Mouse (Mus musculus) kidney, embryonic 14.5 days (tissue): Measurements from ENCODE around the gene Fam228a. TPM values are rescaled to one million over a fixed set of nuclear protein-coding genes. Genes with fewer than 3 reads are reported as not detected.
"Not testable (repeated sequence)": the region's sequence is repeated elsewhere in the genome, so short reads cannot be mapped to it uniquely, and the experiment has no call there.

Experiments used
- ATAC-seq: fragments of 200-750 bp; cut with Nextera tagmentation; 2 replicates; pipeline ENCODE4 v1.8.0; 2017; ENCODE audit warnings: moderate number of reproducible peaks, mild to moderate bottlenecking, moderate TSS enrichment, moderate library complexity; ENCODE audit not compliant: low FRiP score, low TSS enrichment
- H3K27ac ChIP-seq: fragments of 300-500 bp; sonication (generic); 2 replicates; pipeline ENCODE4 v1.5.1; 2014; ENCODE audit warnings: low read depth, mild to moderate bottlenecking, low read length, moderate library complexity, mixed read lengths
- H3K27me3 ChIP-seq: fragments of 300-500 bp; sonication (generic); 2 replicates; pipeline ENCODE4 v1.6.1; 2014; ENCODE audit warnings: mild to moderate bottlenecking, low read length; ENCODE audit not compliant: control insufficient read depth, insufficient read depth
- H3K36me3 ChIP-seq: fragments of 300-500 bp; sonication (generic); 2 replicates; pipeline ENCODE4 v1.6.1; 2014; ENCODE audit warnings: low read length, mixed read lengths; ENCODE audit not compliant: control insufficient read depth, insufficient read depth
- H3K4me1 ChIP-seq: fragments of 300-500 bp; sonication (generic); 2 replicates; pipeline ENCODE4 v1.6.1; 2014; ENCODE audit warnings: low read length, mixed read lengths; ENCODE audit not compliant: control insufficient read depth, insufficient read depth
- H3K4me2 ChIP-seq: fragments of 300-500 bp; sonication (generic); replicated peaks from 2 replicates; pipeline ENCODE4 v1.6.1; 2014; ENCODE audit warnings: low read depth, mild to moderate bottlenecking, low read length
- H3K4me3 ChIP-seq: fragments of 300-500 bp; sonication (generic); 2 replicates; pipeline ENCODE4 v1.5.1; 2014; ENCODE audit warnings: mild to moderate bottlenecking, low read length
- H3K9ac ChIP-seq: fragments of 300-500 bp; sonication (generic); 2 replicates; pipeline ENCODE4 v1.6.1; 2014; ENCODE audit warnings: low read depth, mild to moderate bottlenecking, low read length, moderate library complexity
- H3K9me3 ChIP-seq: fragments of 300-500 bp; sonication (generic); 2 replicates; pipeline ENCODE4 v1.6.1; 2016; ENCODE audit warnings: low read length; ENCODE audit not compliant: control insufficient read depth
- WGBS: fragments of 180-500 bp; shearing (Covaris S2); extraction: QIAGEN DNeasy Blood & Tissue Kit; methylation state at CpG from one replicate; pipeline ENCODE4 v1.1.7; 2014; 5-methylcytosine and 5-hydroxymethylcytosine counted together
- polyA plus RNA-seq: library from polyadenylated mRNA; unstranded; fragments of >200 nt; fragmentation: Nextera tagmentation; extraction: Ambion mirVana; gene quantifications from 2 replicates; pipeline ENCODE4 v1.2.1, GENCODE M21; 2014

Gene Fam228a
- polyA plus RNA-seq = 0.50 and 0.73 TPM in 2 replicates

DNA sequence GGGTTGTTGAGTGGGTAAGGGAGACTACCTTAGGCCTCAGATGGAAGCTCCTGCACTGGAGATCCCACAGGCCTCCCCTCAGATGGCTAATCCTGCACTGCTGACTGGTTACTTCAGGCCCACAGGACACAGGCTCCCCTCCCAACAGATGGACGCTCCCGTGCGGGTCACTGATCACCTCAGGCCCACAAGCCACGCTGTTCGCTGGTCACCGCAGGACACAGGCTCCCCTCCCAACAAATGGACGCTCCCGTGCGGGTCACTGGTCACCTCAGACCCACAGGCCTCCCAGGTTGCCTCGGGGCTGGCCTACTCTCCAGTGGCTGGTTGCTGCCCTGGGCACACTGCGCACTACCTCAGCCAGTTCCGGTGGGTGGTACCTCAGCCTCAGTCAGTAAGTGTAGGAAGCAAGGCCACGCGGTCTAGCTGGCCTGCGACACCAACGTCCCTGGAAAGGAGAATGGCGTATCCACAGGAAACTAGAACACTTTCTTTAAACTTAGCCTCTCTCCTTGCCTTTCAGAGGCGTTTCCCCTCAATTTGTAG lies at the start of gene Fam228a:
Gene Fam228a, minus strand, starts transcription at position 400 of the 546 bp plus-strand sequence.
- no peak within 1 kb of the TSS for H3K9ac ChIP-seq

DNA sequence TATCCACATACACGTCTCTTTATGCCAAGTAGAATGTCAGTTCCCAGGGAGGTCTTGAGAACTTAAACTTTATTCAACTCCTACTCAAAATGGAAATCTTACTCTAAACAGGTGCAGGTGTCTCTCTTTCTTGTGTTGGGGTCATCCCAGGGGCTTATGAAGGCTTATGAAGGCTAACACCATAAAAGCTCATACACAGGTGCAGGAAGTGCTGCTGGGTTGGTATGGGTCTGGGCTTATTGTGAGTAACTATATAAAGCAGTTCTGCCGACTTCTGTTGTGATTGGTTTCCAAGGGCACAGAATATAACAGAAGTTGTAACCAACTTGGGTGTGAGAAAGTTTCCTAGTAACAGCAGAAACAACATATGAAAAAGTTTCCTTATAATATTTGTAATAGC lies 46.2 kb upstream of the Fam228a start:
- 74% methylated on average over 2 of the region's 2 CpGs for WGBS
- ATAC-seq = no peak
- no peaks in the 10 kb centered on the region for H3K4me1 ChIP-seq
- H3K4me3 ChIP-seq = no peak overlapping the region
- H3K27ac ChIP-seq = no peak overlapping the region
- H3K9me3 ChIP-seq = no peaks in the 10 kb centered on the region
- no peak overlapping the region for H3K9ac ChIP-seq
- no peaks in the 10 kb centered on the region for H3K27me3 ChIP-seq
- no peaks in the 10 kb centered on the region for H3K36me3 ChIP-seq
- no peak overlapping the region for H3K4me2 ChIP-seq

More for the DNA sequence above, at the start of gene Fam228a:
- H3K4me2 ChIP-seq = no peak within 1 kb of the TSS
- no peaks in the 10 kb centered on the region for H3K36me3 ChIP-seq
- H3K27me3 ChIP-seq = no peaks in the 10 kb centered on the region
- ATAC-seq = no peak
- H3K27ac ChIP-seq = no peak within 1 kb of the TSS
- 89% methylated on average over 18 of the region's 18 CpGs for WGBS
- H3K4me1 ChIP-seq = no peaks in the 10 kb centered on the region
- no peak within 1 kb of the TSS for H3K4me3 ChIP-seq
- no peaks in the 10 kb centered on the region for H3K9me3 ChIP-seq

DNA sequence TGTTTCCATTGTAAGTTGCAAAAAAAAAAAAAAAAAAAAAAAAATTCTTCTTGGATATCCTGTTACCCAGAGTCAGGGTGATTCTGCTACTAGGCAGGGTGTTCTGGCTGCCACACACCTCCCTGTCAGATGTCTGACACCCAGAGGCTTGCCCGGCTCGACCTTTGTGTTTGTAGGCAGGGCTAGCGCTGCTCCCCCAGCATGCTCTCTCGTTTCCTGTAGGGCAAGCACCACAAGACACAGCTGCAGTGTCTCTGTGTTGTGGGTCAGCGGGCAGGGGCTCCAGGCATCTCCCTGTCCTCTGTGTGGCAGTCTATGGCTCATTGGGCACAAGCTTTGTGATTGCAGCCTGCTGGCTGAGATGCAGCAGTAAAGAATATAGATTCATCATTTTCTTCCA lies 45.4 kb upstream of the Fam228a start:
- H3K4me1 ChIP-seq = no peaks in the 10 kb centered on the region
- H3K4me2 ChIP-seq = no peak overlapping the region
- WGBS = 13% methylated on average over 5 of the region's 5 CpGs
- ATAC-seq = peak; percentile 99
- no peak overlapping the region for H3K9ac ChIP-seq
- no peak overlapping the region for H3K27ac ChIP-seq
- no peaks in the 10 kb centered on the region for H3K36me3 ChIP-seq
- H3K9me3 ChIP-seq = no peaks in the 10 kb centered on the region
- no peaks in the 10 kb centered on the region for H3K27me3 ChIP-seq
- H3K4me3 ChIP-seq = no peak overlapping the region

DNA sequence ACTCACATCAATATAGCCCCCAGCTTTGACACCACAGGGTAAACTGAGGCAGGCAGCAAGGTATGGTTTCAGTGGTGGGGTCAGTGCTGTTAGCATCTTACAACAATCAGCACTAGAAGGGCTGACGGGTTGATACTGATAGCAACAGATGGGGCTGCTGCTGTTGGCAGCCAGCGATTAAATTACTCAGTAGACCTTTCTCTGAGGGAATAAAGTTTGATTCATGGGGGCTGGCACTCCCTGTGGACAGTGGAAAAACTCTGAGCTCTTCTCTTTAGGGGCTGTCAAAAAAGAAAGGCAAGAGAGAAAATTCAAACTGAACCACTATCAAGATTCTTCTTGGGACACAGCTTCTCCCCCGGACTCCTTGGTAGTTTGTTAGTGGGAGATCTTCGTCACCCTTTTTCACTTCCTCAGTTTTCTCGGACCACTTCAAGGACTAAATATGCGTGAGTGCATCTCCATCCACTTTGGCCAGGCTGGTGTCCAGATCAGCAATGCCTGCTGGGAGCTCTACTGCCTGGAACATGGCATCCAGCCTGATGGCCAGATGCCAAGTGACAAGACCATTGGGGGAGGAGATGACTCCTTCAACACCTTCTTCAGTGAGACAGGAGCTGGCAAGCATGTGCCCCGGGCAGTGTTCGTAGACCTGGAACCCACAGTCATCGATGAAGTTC lies 43.6 kb upstream of the Fam228a start:
- H3K4me1 ChIP-seq, H3K9me3 ChIP-seq, H3K27me3 ChIP-seq, H3K4me3 ChIP-seq, H3K4me2 ChIP-seq, H3K27ac ChIP-seq, H3K9ac ChIP-seq, H3K36me3 ChIP-seq: not testable (repeated sequence)
- peak; percentile 56 for ATAC-seq
- 73% methylated on average over 9 of the region's 9 CpGs for WGBS

DNA sequence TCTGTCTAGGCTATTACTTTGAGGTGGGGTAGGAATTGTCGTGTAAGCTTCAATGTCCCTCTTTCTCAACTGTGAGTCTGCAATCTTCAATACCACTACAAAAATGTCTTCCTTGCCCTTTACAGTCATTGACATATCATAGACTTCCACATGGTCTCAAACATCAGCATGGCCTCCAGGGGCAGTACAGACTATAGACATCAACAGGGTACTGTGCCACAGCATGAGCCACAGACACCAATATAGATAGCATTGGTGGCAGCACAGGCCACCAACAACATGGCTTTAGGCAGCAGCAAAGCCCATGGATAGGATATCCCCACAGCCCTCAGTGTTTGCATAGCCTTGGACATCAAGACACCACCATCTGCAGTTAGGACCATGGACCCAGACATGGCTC lies 43.0 kb upstream of the Fam228a start:
- ATAC-seq = 0 out of 2 replicates have a peak, but pooled peaks have one; percentile 2
- H3K4me1 ChIP-seq = no peaks in the 10 kb centered on the region
- no peaks in the 10 kb centered on the region for H3K27me3 ChIP-seq
- H3K9ac ChIP-seq = no peak overlapping the region
- WGBS = 94% methylated on average over 1 of the region's 1 CpGs
- no peak overlapping the region for H3K4me2 ChIP-seq
- H3K36me3 ChIP-seq = no peaks in the 10 kb centered on the region
- H3K9me3 ChIP-seq = no peaks in the 10 kb centered on the region
- H3K4me3 ChIP-seq = no peak overlapping the region
- H3K27ac ChIP-seq = no peak overlapping the region

DNA sequence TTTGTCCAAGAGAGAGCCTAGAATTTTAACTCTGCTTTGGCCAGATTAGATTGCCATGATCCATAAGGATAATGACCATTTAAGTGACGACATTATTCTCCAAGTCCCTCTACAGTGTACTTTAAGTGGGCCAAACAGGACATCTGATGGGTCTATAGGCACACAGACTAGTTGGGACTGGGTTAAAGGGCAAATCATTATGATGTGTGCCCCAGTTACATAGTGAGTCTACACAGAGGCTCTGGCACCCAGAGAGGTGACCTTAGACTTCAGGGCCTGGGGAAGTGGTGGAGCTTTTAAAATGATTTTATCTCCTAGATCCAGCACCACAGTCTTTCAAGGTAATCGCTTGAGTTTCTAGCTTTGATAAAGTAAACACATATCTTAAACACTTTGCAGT lies 42.0 kb upstream of the Fam228a start:
- H3K4me3 ChIP-seq = no peak overlapping the region
- no peak overlapping the region for H3K27ac ChIP-seq
- no peaks in the 10 kb centered on the region for H3K27me3 ChIP-seq
- H3K36me3 ChIP-seq = no peaks in the 10 kb centered on the region
- no peak overlapping the region for H3K9ac ChIP-seq
- no peaks in the 10 kb centered on the region for H3K4me1 ChIP-seq
- H3K9me3 ChIP-seq = no peaks in the 10 kb centered on the region
- no peak for ATAC-seq
- H3K4me2 ChIP-seq = no peak overlapping the region
- WGBS = 72% methylated on average over 2 of the region's 2 CpGs

DNA sequence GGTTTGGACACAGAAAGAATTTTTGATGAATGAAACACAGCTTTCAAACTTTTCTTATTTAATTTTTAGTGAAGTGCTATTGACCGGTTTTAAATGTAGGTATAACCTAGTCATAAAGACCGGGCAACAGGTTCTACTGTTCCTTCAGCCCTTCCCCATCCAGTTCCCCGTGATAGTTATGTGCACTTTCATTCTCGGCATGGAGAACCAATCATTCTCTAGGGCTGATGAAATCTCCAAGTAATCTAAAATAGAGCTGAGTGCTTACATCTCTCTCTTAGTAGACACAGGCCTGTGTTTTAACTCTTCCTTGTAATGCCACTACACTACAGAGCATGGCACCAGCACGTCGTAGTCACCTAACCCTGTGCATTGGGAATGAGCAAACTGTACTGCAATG lies 39.5 kb upstream of the Fam228a start:
- WGBS = 84% methylated on average over 6 of the region's 6 CpGs
- Histone ChIP-seq H3K4me2 (no peak overlapping the region), H3K4me1 (no peaks in the 10 kb centered on the region), H3K9me3 (no peaks in the 10 kb centered on the region), H3K27me3 (no peaks in the 10 kb centered on the region), H3K27ac (no peak overlapping the region), H3K9ac (no peak overlapping the region), H3K36me3 (no peaks in the 10 kb centered on the region), H3K4me3 (no peak overlapping the region)
- no peak for ATAC-seq

DNA sequence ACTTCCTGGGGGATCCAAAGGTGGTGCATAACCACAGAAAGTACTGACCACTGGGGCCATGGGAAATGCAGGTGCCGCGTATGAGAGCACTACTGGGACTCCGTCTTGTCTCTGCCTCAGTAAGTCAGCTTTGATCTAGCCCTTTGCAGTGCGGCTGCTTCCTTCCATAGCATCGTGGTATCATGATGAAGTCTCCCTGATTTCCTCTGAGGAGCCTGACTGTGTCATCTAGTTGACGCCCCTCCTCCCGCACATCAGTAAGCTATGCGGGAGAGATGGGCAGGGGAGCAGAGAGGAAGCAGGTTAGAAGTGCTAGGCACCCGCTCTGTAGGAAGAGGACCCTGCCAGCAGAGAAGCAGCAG lies 37.3 kb upstream of the Fam228a start:
- Histone ChIP-seq H3K4me3 (no peak overlapping the region), H3K9ac (no peak overlapping the region), H3K27me3 (no peaks in the 10 kb centered on the region), H3K36me3 (no peaks in the 10 kb centered on the region), H3K27ac (no peak overlapping the region), H3K4me1 (no peaks in the 10 kb centered on the region), H3K9me3 (no peaks in the 10 kb centered on the region), H3K4me2 (no peak overlapping the region)
- ATAC-seq = no peak
- 76% methylated on average over 9 of the region's 9 CpGs for WGBS

DNA sequence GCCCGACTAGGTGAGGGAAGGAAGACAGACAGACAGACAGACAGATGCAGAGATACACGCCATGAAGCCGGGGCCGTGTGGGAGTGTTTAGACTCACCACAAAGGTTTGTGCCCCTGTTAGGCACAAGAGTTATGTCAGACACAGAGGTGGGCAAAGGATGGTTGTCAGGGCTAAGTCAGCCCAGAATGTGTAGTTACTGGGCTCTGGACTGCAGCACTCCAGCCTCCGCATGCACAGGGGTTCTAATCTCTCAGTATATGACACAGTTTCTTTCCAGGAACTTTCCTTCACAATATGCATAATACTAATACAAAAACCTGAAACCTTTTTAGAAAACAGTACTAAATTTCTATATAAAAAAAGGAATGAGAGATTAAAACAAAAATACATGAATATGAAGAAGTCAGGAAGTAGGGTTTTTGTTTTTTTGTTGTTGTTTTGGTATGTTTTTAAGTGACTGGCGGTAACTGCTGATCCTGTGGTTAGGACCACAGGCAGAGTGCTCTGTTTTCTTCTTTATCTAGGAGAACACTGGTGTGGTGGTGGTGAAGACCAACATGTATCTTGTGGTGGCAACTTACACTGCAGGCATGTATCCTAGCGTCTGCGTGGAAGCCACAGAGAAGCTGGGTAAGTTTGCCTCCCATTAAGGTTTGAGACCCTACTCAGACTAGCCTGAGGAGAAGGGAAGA lies 36.8 kb upstream of the Fam228a start:
- WGBS = 86% methylated on average over 8 of the region's 8 CpGs
- no peak overlapping the region for H3K27ac ChIP-seq

More for the DNA sequence above, 36.8 kb upstream of the Fam228a start:
- Histone ChIP-seq H3K4me3 (no peak overlapping the region), H3K4me1 (no peaks in the 10 kb centered on the region), H3K36me3 (no peaks in the 10 kb centered on the region), H3K27me3 (no peaks in the 10 kb centered on the region), H3K9me3 (no peaks in the 10 kb centered on the region), H3K9ac (no peak overlapping the region), H3K4me2 (no peak overlapping the region)
- ATAC-seq = no peak
